In genomic region chr14:79504246-79505006, GRCm38 (mm10) we compare ENCODE assay signal across 13 mouse cellular contexts. TPM values are rescaled to one million over a fixed set of nuclear protein-coding genes. Genes with fewer than 3 reads are reported as not detected.
DNase-seq lines count a peak whose midpoint lies in the region; ATAC-seq and TF ChIP-seq lines count a peak whose summit lies in the region.
"Had no signal": no experiment of that assay in that cellular context is flagged by ENCODE, and none has a peak within 500 bp of the region (broad histone marks: within the 10 kb centered on the region; RNA-seq: fewer than 3 reads in every experiment).

No protein-coding gene starts in this region.

- no peak for TF ChIP-seq CTCF in lung, embryonic 14.5 days (IDR thresholded peaks at IDR 0.05; ENCODE audit: low read depth)
- no peak for TF ChIP-seq CTCF in embryonic fibroblast, embryonic 13.5 days (IDR thresholded peaks at IDR 0.05; ENCODE audit: borderline replicate concordance, insufficient read depth, low read length)

- peaks cover 16% of the 10 kb centered on the region for H3K4me1 ChIP-seq in heart, embryonic 15.5 days (replicated peaks)
- peaks cover 7% of the 10 kb centered on the region; the same call in 1 of the 2 replicates for H3K4me1 ChIP-seq in lung, embryonic 14.5 days (ENCODE audit: insufficient read depth)
- peaks cover 16% of the 10 kb centered on the region for H3K4me1 ChIP-seq in embryonic fibroblast, embryonic 13.5 days (ENCODE audit: control insufficient read depth, insufficient read depth, low read length)
- H3K4me1 ChIP-seq in stomach, embryonic 15.5 days: peaks cover 6% of the 10 kb centered on the region
- H3K4me1 ChIP-seq: midbrain, embryonic 12.5 days had no signal

- WGBS in heart, embryonic 15.5 days: 90% methylated on average over 7 of the region's 7 CpGs
- WGBS in lung, embryonic 14.5 days: 86% methylated on average over 7 of the region's 7 CpGs
- WGBS in stomach, embryonic 15.5 days: 78% methylated on average over 7 of the region's 7 CpGs

- no peak for ATAC-seq in heart, embryonic 15.5 days (replicated peaks; ENCODE audit: insufficient number of reproducible peaks, insufficient read depth, low FRiP score, low read depth)
- no peak for ATAC-seq in lung, embryonic 14.5 days (ENCODE audit: insufficient read depth)
- ATAC-seq in stomach, embryonic 15.5 days (ENCODE audit: insufficient read depth, low FRiP score, low read depth): no peak
- ATAC-seq: forebrain, embryonic 14.5 days had no signal

- TF ChIP-seq POLR2A in embryonic fibroblast, embryonic 13.5 days (IDR thresholded peaks at IDR 0.05; ENCODE audit: low read depth, low read length): no peak

- H3K9ac ChIP-seq in heart, embryonic 15.5 days: no peak overlapping the region; the same call in 1 of the 2 replicates
- H3K9ac ChIP-seq in lung, embryonic 14.5 days: no peak overlapping the region
- no peak overlapping the region for H3K9ac ChIP-seq in stomach, embryonic 15.5 days
- H3K9ac ChIP-seq: midbrain, embryonic 12.5 days had no signal

- H3K36me3 ChIP-seq in heart, embryonic 15.5 days: 0 out of 2 replicates have a peak, but pooled peaks cover 3% of the 10 kb centered on the region
- H3K36me3 ChIP-seq in lung, embryonic 14.5 days (ENCODE audit: insufficient read depth): no peaks in the 10 kb centered on the region
- H3K36me3 ChIP-seq in stomach, embryonic 15.5 days: no peaks in the 10 kb centered on the region
- H3K36me3 ChIP-seq: midbrain, embryonic 12.5 days had no signal

- DNase-seq in heart, adult 8-10 months (ENCODE audit: low spot score): no peak
- no peak for DNase-seq in lung, embryonic 14.5 days
- DNase-seq in lung, adult 18-20 months: no peak
- no peak for DNase-seq in embryo, embryonic 10.5 days (ENCODE audit: low spot score)
- DNase-seq: cerebellum, postnatal 10 days; gastrocnemius, postnatal 14 days; right cerebral cortex, postnatal 4 days had no signal

- no peak overlapping the region for H3K4me2 ChIP-seq in heart, embryonic 15.5 days
- H3K4me2 ChIP-seq in lung, embryonic 14.5 days: no peak overlapping the region
- no peak overlapping the region for H3K4me2 ChIP-seq in stomach, embryonic 15.5 days
- H3K4me2 ChIP-seq: midbrain, embryonic 12.5 days had no signal

- H3K4me3 ChIP-seq in heart, embryonic 15.5 days: no peak overlapping the region
- H3K4me3 ChIP-seq in lung, embryonic 14.5 days (ENCODE audit: low read depth, low read length): no peak overlapping the region
- H3K4me3 ChIP-seq in embryonic fibroblast, embryonic 13.5 days (ENCODE audit: insufficient read depth, low read length): no peak overlapping the region
- no peak overlapping the region for H3K4me3 ChIP-seq in stomach, embryonic 15.5 days (replicated peaks)
- H3K4me3 ChIP-seq: midbrain, embryonic 12.5 days had no signal

- H3K27me3 ChIP-seq in heart, embryonic 15.5 days: no peaks in the 10 kb centered on the region
- no peaks in the 10 kb centered on the region for H3K27me3 ChIP-seq in lung, embryonic 14.5 days (ENCODE audit: insufficient read depth, low read length)
- no peaks in the 10 kb centered on the region for H3K27me3 ChIP-seq in stomach, embryonic 15.5 days (replicated peaks)
- H3K27me3 ChIP-seq: midbrain, embryonic 12.5 days; Patski had no signal

- no peaks in the 10 kb centered on the region for H3K9me3 ChIP-seq in heart, embryonic 15.5 days (replicated peaks)
- H3K9me3 ChIP-seq in lung, embryonic 14.5 days (ENCODE audit: low read depth, low read length): no peaks in the 10 kb centered on the region
- no peaks in the 10 kb centered on the region for H3K9me3 ChIP-seq in stomach, embryonic 15.5 days
- H3K9me3 ChIP-seq: midbrain, embryonic 12.5 days had no signal

- peak overlapping the region; percentile 72 for H3K27ac ChIP-seq in heart, embryonic 15.5 days
- peak overlapping the region; percentile 59; the same call in 1 of the 2 replicates for H3K27ac ChIP-seq in lung, embryonic 14.5 days (ENCODE audit: low read depth)
- peak overlapping the region; percentile 90 for H3K27ac ChIP-seq in embryonic fibroblast, embryonic 13.5 days (ENCODE audit: insufficient read depth, low read length)
- H3K27ac ChIP-seq in stomach, embryonic 15.5 days: peak overlapping the region; percentile 8; the same call in 1 of the 2 replicates
- H3K27ac ChIP-seq: midbrain, embryonic 12.5 days had no signal

RNA-seq across cellular contexts. Expression of gene Wbp4, which starts 23.1 kb away (rescaled TPM):
- polyA plus RNA-seq in heart, embryonic 15.5 days (2015; fragmentation: Nextera tagmentation; extraction: Ambion mirVana): 24.0 and 25.7 TPM in 2 replicates
- total RNA-seq in heart, adult 8-10 months (2022): 10 to 100 TPM; 20.6 to 24.0 (median 21.6) TPM
- polyA plus RNA-seq in lung, embryonic 14.5 days (2014; fragmentation: Nextera tagmentation; extraction: Ambion mirVana): 44.3 and 46.1 TPM in 2 replicates
- 43.9 and 54.1 TPM in 2 replicates for polyA plus RNA-seq in embryonic fibroblast, embryonic 13.5 days (2011; ENCODE audit: insufficient read length, low read depth, missing spikeins)
- polyA plus RNA-seq in stomach, embryonic 15.5 days (2015; fragmentation: Nextera tagmentation; extraction: Ambion mirVana): 41.0 and 41.5 TPM in 2 replicates

RNA-seq across cellular contexts. Expression of gene Elf1, which starts 23.4 kb away (rescaled TPM):
- polyA plus RNA-seq in heart, embryonic 15.5 days (2015; fragmentation: Nextera tagmentation; extraction: Ambion mirVana): 7.8 and 12.4 TPM in 2 replicates
- 10 to 100 TPM in 3 of 4 experiments, 1 to 10 TPM in 1; 9.9 to 12.5 (median 12.0) TPM for total RNA-seq in heart, adult 8-10 months (2022)
- 19.2 and 20.2 TPM in 2 replicates for polyA plus RNA-seq in lung, embryonic 14.5 days (2014; fragmentation: Nextera tagmentation; extraction: Ambion mirVana)
- polyA plus RNA-seq in embryonic fibroblast, embryonic 13.5 days (2011; ENCODE audit: insufficient read length, low read depth, missing spikeins): 27.8 and 31.1 TPM in 2 replicates
- polyA plus RNA-seq in stomach, embryonic 15.5 days (2015; fragmentation: Nextera tagmentation; extraction: Ambion mirVana): 25.1 and 26.1 TPM in 2 replicates

RNA-seq across cellular contexts. Expression of gene Kbtbd6, which starts 52.8 kb away (rescaled TPM):
- 1.6 and 2.0 TPM in 2 replicates for polyA plus RNA-seq in heart, embryonic 15.5 days (2015; fragmentation: Nextera tagmentation; extraction: Ambion mirVana)
- total RNA-seq in heart, adult 8-10 months (2022): under 1 TPM in 3 of 4 experiments, not detected in 1; 0.11 to 0.16 (median 0.16) TPM
- 4.5 and 5.6 TPM in 2 replicates for polyA plus RNA-seq in lung, embryonic 14.5 days (2014; fragmentation: Nextera tagmentation; extraction: Ambion mirVana)
- polyA plus RNA-seq in embryonic fibroblast, embryonic 13.5 days (2011; ENCODE audit: insufficient read length, low read depth, missing spikeins): 0.62 and 1.7 TPM in 2 replicates
- polyA plus RNA-seq in stomach, embryonic 15.5 days (2015; fragmentation: Nextera tagmentation; extraction: Ambion mirVana): 2.7 and 3.7 TPM in 2 replicates

Comparison
In these comparisons a context has a peak if more than half of its experiments do, and no peak if none do; other contexts are left out.
1. H3K27ac ChIP-seq: peak in every context shown above with its lines; median percentile 90 in embryonic fibroblast, embryonic 13.5 days; 72 in heart, embryonic 15.5 days; 59 in lung, embryonic 14.5 days; 8 in stomach, embryonic 15.5 days.